Mouse (Mus musculus): ENCODE data around the gene Grin2b. TPM values are rescaled to one million over a fixed set of nuclear protein-coding genes. Genes with fewer than 3 reads are reported as not detected.
"Not testable (repeated sequence)": the region's sequence is repeated elsewhere in the genome, so short reads cannot be mapped to it uniquely, and the experiment has no call there.

The Grin2b gene
- total and polyA plus RNA-seq, 2 experiments from 2014 or later, result 0.11 TPM; not detected in 1

- DNase-seq (ENCODE audit: low spot score), result no peak
- WGBS, result 80% methylated on average over 3 of the region's 3 CpGs
- no peak overlapping the region for H3K9ac ChIP-seq (replicated peaks; ENCODE audit: low read depth, low read length)
- no peak overlapping the region for H3K4me3 ChIP-seq (ENCODE audit: low read depth, low read length)
- H3K4me2 ChIP-seq (ENCODE audit: low read depth, low read length), result no peak overlapping the region
- ATAC-seq (ENCODE audit: insufficient read depth, low read depth), result no peak
- H3K36me3 ChIP-seq (replicated peaks; ENCODE audit: control insufficient read depth, insufficient read depth, low read length), result no peaks in the 10 kb centered on the region
- H3K4me1 ChIP-seq (ENCODE audit: control insufficient read depth, insufficient read depth), result no peaks in the 10 kb centered on the region
- no peak overlapping the region for H3K27ac ChIP-seq (ENCODE audit: low read depth)
- H3K27me3 ChIP-seq (ENCODE audit: control insufficient read depth, insufficient read depth, low read length), result no peaks in the 10 kb centered on the region
- TF ChIP-seq EP300 (IDR thresholded peaks at IDR 0.05; ENCODE audit: low read depth) (no peak), CTCF (IDR thresholded peaks at IDR 0.05; ENCODE audit: low read depth) (no peak)
- H3K9me3 ChIP-seq (replicated peaks; ENCODE audit: control insufficient read depth, low read length), result no peaks in the 10 kb centered on the region
These were observed 471.9 kb downstream of the Grin2b start for GRCm38 (mm10) chr6:135701361-135701760.

- no peak for DNase-seq (ENCODE audit: low spot score)
- Histone ChIP-seq H3K9ac (replicated peaks; ENCODE audit: low read depth, low read length) (no peak overlapping the region), H3K27me3 (ENCODE audit: control insufficient read depth, insufficient read depth, low read length) (no peaks in the 10 kb centered on the region), H3K4me3 (ENCODE audit: low read depth, low read length) (no peak overlapping the region), H3K4me1 (ENCODE audit: control insufficient read depth, insufficient read depth) (no peaks in the 10 kb centered on the region), H3K4me2 (ENCODE audit: low read depth, low read length) (no peak overlapping the region), H3K27ac (ENCODE audit: low read depth) (no peak overlapping the region), H3K36me3 (replicated peaks; ENCODE audit: control insufficient read depth, insufficient read depth, low read length) (no peaks in the 10 kb centered on the region), H3K9me3 (replicated peaks; ENCODE audit: control insufficient read depth, low read length) (no peaks in the 10 kb centered on the region)
- TF ChIP-seq CTCF (IDR thresholded peaks at IDR 0.05; ENCODE audit: low read depth) (no peak), EP300 (IDR thresholded peaks at IDR 0.05; ENCODE audit: low read depth) (no peak)
- 64% methylated on average over 12 of the region's 12 CpGs for WGBS
- no peak for ATAC-seq (ENCODE audit: insufficient read depth, low read depth)
These were observed 472.5 kb downstream of the Grin2b start for GRCm38 (mm10) chr6:135700717-135701345.

GRCm38 (mm10) chr6:135692533-135692932 is 480.8 kb downstream of the Grin2b start:
- WGBS, result 65% methylated on average over 9 of the region's 9 CpGs
- no peaks in the 10 kb centered on the region for H3K27me3 ChIP-seq (ENCODE audit: control insufficient read depth, insufficient read depth, low read length)
- no peaks in the 10 kb centered on the region for H3K9me3 ChIP-seq (replicated peaks; ENCODE audit: control insufficient read depth, low read length)
- H3K4me1 ChIP-seq (ENCODE audit: control insufficient read depth, insufficient read depth), result no peaks in the 10 kb centered on the region
- no peak for ATAC-seq (ENCODE audit: insufficient read depth, low read depth)
- H3K27ac ChIP-seq (ENCODE audit: low read depth), result no peak overlapping the region
- no peaks in the 10 kb centered on the region for H3K36me3 ChIP-seq (replicated peaks; ENCODE audit: control insufficient read depth, insufficient read depth, low read length)
- no peak overlapping the region for H3K4me3 ChIP-seq (ENCODE audit: low read depth, low read length)
- no peak overlapping the region for H3K4me2 ChIP-seq (ENCODE audit: low read depth, low read length)
- no peak for DNase-seq (ENCODE audit: low spot score)
- H3K9ac ChIP-seq (replicated peaks; ENCODE audit: low read depth, low read length), result no peak overlapping the region
- TF ChIP-seq EP300 (IDR thresholded peaks at IDR 0.05; ENCODE audit: low read depth) (no peak), CTCF (IDR thresholded peaks at IDR 0.05; ENCODE audit: low read depth) (no peak)

GRCm38 (mm10) chr6:135691561-135691960 is 481.8 kb downstream of the Grin2b start:
- Histone ChIP-seq H3K9ac (replicated peaks; ENCODE audit: low read depth, low read length) (no peak overlapping the region), H3K4me2 (ENCODE audit: low read depth, low read length) (no peak overlapping the region), H3K4me3 (ENCODE audit: low read depth, low read length) (no peak overlapping the region), H3K4me1 (ENCODE audit: control insufficient read depth, insufficient read depth) (no peaks in the 10 kb centered on the region), H3K27me3 (ENCODE audit: control insufficient read depth, insufficient read depth, low read length) (no peaks in the 10 kb centered on the region), H3K27ac (ENCODE audit: low read depth) (no peak overlapping the region), H3K9me3 (replicated peaks; ENCODE audit: control insufficient read depth, low read length) (no peaks in the 10 kb centered on the region), H3K36me3 (replicated peaks; ENCODE audit: control insufficient read depth, insufficient read depth, low read length) (no peaks in the 10 kb centered on the region)
- no peak for TF ChIP-seq EP300 (IDR thresholded peaks at IDR 0.05; ENCODE audit: low read depth)
- TF ChIP-seq CTCF (IDR thresholded peaks at IDR 0.05; ENCODE audit: low read depth), result no peak
- ATAC-seq (ENCODE audit: insufficient read depth, low read depth) (no peak), DNase-seq (ENCODE audit: low spot score) (no peak)
- WGBS, result 88% methylated on average over 7 of the region's 7 CpGs

- Histone ChIP-seq H3K4me2 (ENCODE audit: low read depth, low read length) (no peak overlapping the region), H3K9ac (replicated peaks; ENCODE audit: low read depth, low read length) (no peak overlapping the region), H3K4me1 (ENCODE audit: control insufficient read depth, insufficient read depth) (no peaks in the 10 kb centered on the region), H3K9me3 (replicated peaks; ENCODE audit: control insufficient read depth, low read length) (no peaks in the 10 kb centered on the region), H3K4me3 (ENCODE audit: low read depth, low read length) (no peak overlapping the region), H3K36me3 (replicated peaks; ENCODE audit: control insufficient read depth, insufficient read depth, low read length) (no peaks in the 10 kb centered on the region), H3K27me3 (ENCODE audit: control insufficient read depth, insufficient read depth, low read length) (no peaks in the 10 kb centered on the region), H3K27ac (ENCODE audit: low read depth) (no peak overlapping the region)
- TF ChIP-seq CTCF (IDR thresholded peaks at IDR 0.05; ENCODE audit: low read depth) (no peak), EP300 (IDR thresholded peaks at IDR 0.05; ENCODE audit: low read depth) (no peak)
- 65% methylated on average over 9 of the region's 9 CpGs for WGBS
- DNase-seq (ENCODE audit: low spot score), result no peak
- no peak; the same call in 1 of the 2 replicates for ATAC-seq (ENCODE audit: insufficient read depth, low read depth)
These were observed 485.4 kb downstream of the Grin2b start for GRCm38 (mm10) chr6:135687926-135688325.

- no peaks in the 10 kb centered on the region for H3K36me3 ChIP-seq (replicated peaks; ENCODE audit: control insufficient read depth, insufficient read depth, low read length)
- TF ChIP-seq EP300 (IDR thresholded peaks at IDR 0.05; ENCODE audit: low read depth), result no peak
- TF ChIP-seq CTCF (IDR thresholded peaks at IDR 0.05; ENCODE audit: low read depth), result no peak
- H3K9me3 ChIP-seq (replicated peaks; ENCODE audit: control insufficient read depth, low read length), result no peaks in the 10 kb centered on the region
- no peak overlapping the region for H3K4me3 ChIP-seq (ENCODE audit: low read depth, low read length)
- no peak overlapping the region for H3K27ac ChIP-seq (ENCODE audit: low read depth)
- H3K9ac ChIP-seq (replicated peaks; ENCODE audit: low read depth, low read length), result no peak overlapping the region
- no peak for ATAC-seq (ENCODE audit: insufficient read depth, low read depth)
- H3K4me2 ChIP-seq (ENCODE audit: low read depth, low read length), result no peak overlapping the region
- DNase-seq (ENCODE audit: low spot score), result no peak
- H3K4me1 ChIP-seq (ENCODE audit: control insufficient read depth, insufficient read depth), result no peaks in the 10 kb centered on the region
- H3K27me3 ChIP-seq (ENCODE audit: control insufficient read depth, insufficient read depth, low read length), result no peaks in the 10 kb centered on the region
- 49% methylated on average over 2 of the region's 2 CpGs for WGBS
These were observed 489.1 kb downstream of the Grin2b start for GRCm38 (mm10) chr6:135684206-135684605.

GRCm38 (mm10) chr6:135681423-135681822 is 491.9 kb downstream of the Grin2b start:
- not testable (repeated sequence) for H3K9ac ChIP-seq (replicated peaks; ENCODE audit: low read depth, low read length); H3K4me1 ChIP-seq (ENCODE audit: control insufficient read depth, insufficient read depth); H3K27me3 ChIP-seq (ENCODE audit: control insufficient read depth, insufficient read depth, low read length); H3K4me3 ChIP-seq (ENCODE audit: low read depth, low read length); DNase-seq (ENCODE audit: low spot score); H3K36me3 ChIP-seq (replicated peaks; ENCODE audit: control insufficient read depth, insufficient read depth, low read length); H3K4me2 ChIP-seq (ENCODE audit: low read depth, low read length); H3K27ac ChIP-seq (ENCODE audit: low read depth); H3K9me3 ChIP-seq (replicated peaks; ENCODE audit: control insufficient read depth, low read length); ATAC-seq (ENCODE audit: insufficient read depth, low read depth)
- 79% methylated on average over 4 of the region's 4 CpGs for WGBS
